Mouse (Mus musculus) thymus, adult 2 months (tissue): ENCODE results near the gene Rab39.

Source experiments
- CTCF ChIP-seq: fragments of 200-500 bp; IDR thresholded peaks from 2 replicates; pipeline ENCODE4 v1.5.1; 2012; ENCODE audit warnings: mild to moderate bottlenecking, control low read depth, low read length, moderate library complexity, borderline replicate concordance; ENCODE audit not compliant: control insufficient read depth, poor library complexity, insufficient read depth; ENCODE audit errors: extremely low read depth
- POLR2A ChIP-seq: fragments of 200-500 bp; IDR thresholded peaks from 2 replicates; pipeline ENCODE4 v1.6.1; 2012; ENCODE audit warnings: mild to moderate bottlenecking, low read length, control low read depth, moderate library complexity; ENCODE audit not compliant: control insufficient read depth, poor library complexity, insufficient read depth; ENCODE audit errors: extremely low read depth

- TF ChIP-seq CTCF = no peak
- no peak for TF ChIP-seq POLR2A
Measured at GRCm38 (mm10) chr9:53634796-53635195, 71.2 kb downstream of the Rab39 start.
